Mouse (Mus musculus) heart, postnatal 0 days (tissue): Measurements from ENCODE around the gene Klhl42. TPM values are rescaled to one million over a fixed set of nuclear protein-coding genes. Genes with fewer than 3 reads are reported as not detected.

Experiments
- ATAC-seq: fragments of 200-750 bp; cut with Nextera tagmentation; 2 replicates; pipeline ENCODE4 v1.8.0; 2017; ENCODE audit warnings: low read depth, moderate number of reproducible peaks, moderate library complexity; ENCODE audit not compliant: insufficient read depth
- DNase-seq: peaks from one replicate; pipeline ENCODE4 v3.0.0-alpha.2; 2016; ENCODE audit warnings: low spot score
- H3K27ac ChIP-seq: fragments of 300-500 bp; sonication (generic); 2 replicates; pipeline ENCODE4 v1.5.1; 2014; ENCODE audit warnings: low read depth, mild to moderate bottlenecking
- H3K27me3 ChIP-seq: fragments of 300-500 bp; sonication (generic); 2 replicates; pipeline ENCODE4 v1.6.1; 2014; ENCODE audit warnings: low read length, mixed read lengths; ENCODE audit not compliant: control insufficient read depth, insufficient read depth
- H3K36me3 ChIP-seq: fragments of 300-500 bp; sonication (generic); replicated peaks from 2 replicates; pipeline ENCODE4 v1.6.1; 2014; ENCODE audit warnings: low read length, mixed read lengths; ENCODE audit not compliant: control insufficient read depth, insufficient read depth
- H3K4me1 ChIP-seq: fragments of 300-500 bp; sonication (generic); 2 replicates; pipeline ENCODE4 v1.6.1; 2014; ENCODE audit warnings: antibody characterized with exemption; ENCODE audit not compliant: control insufficient read depth, insufficient read depth
- H3K4me2 ChIP-seq: fragments of 300-500 bp; sonication (generic); 2 replicates; pipeline ENCODE4 v1.6.1; 2014; ENCODE audit warnings: low read depth, mild to moderate bottlenecking, low read length, moderate library complexity
- H3K4me3 ChIP-seq: fragments of 300-500 bp; sonication (generic); 2 replicates; pipeline ENCODE4 v1.5.1; 2014; ENCODE audit warnings: low read depth, low read length
- H3K9ac ChIP-seq: fragments of 300-500 bp; sonication (generic); replicated peaks from 2 replicates; pipeline ENCODE4 v1.6.1; 2014; ENCODE audit warnings: low read depth, low read length, mixed read lengths
- H3K9me3 ChIP-seq: fragments of 300-500 bp; sonication (generic); replicated peaks from 2 replicates; pipeline ENCODE4 v1.6.1; 2016; ENCODE audit warnings: low read length; ENCODE audit not compliant: control insufficient read depth
- CTCF ChIP-seq: IDR thresholded peaks from 2 replicates; pipeline ENCODE4 v1.5.1; 2016; ENCODE audit warnings: antibody characterized with exemption, control low read depth, low read depth
- EP300 ChIP-seq: IDR thresholded peaks from 2 replicates; pipeline ENCODE4 v1.6.1; 2016; ENCODE audit warnings: antibody characterized with exemption, low read depth
- WGBS: fragments of 180-500 bp; shearing (Covaris S2); extraction: QIAGEN DNeasy Blood & Tissue Kit; methylation state at CpG from one replicate; pipeline ENCODE4 v1.1.7; 2014; 5-methylcytosine and 5-hydroxymethylcytosine counted together
- polyA plus RNA-seq: library from polyadenylated mRNA; unstranded; fragments of >200 nt; fragmentation: Nextera tagmentation; extraction: Ambion mirVana; gene quantifications from 2 replicates; pipeline ENCODE4 v1.2.1, GENCODE M21; 2015
- total RNA-seq: library from RNA; depleted of rRNA; stranded (reverse); fragments of >200 nt; gene quantifications from 2 replicates; pipeline ENCODE4 v1.2.3, GENCODE M21; 2014; ENCODE audit warnings: low replicate concordance; rRNA removed

Klhl42 gene
- total RNA-seq, result 7.1 and 56.8 TPM in 2 replicates
- polyA plus RNA-seq, result 2.1 and 2.2 TPM in 2 replicates

- peaks cover 16% of the 10 kb centered on the region for H3K4me1 ChIP-seq
Observed at GRCm38 (mm10) chr6:147091136-147092120, at the start of gene Klhl42. Klhl42 (plus strand) TSS chr6:147091379.

GRCm38 (mm10) chr6:147042291-147043290, 48.6 kb upstream of the Klhl42 start, which contains the start of gene Mrps35:
Mrps35 (plus strand) TSS chr6:147042764.
- H3K4me3 ChIP-seq, result peak within 1 kb of the TSS; percentile 90
- H3K9me3 ChIP-seq, result no peaks in the 10 kb centered on the region
- H3K4me1 ChIP-seq, result peaks cover 20% of the 10 kb centered on the region
- TF ChIP-seq EP300, result peak; percentile 46; the same call in 1 of the 2 replicates
- TF ChIP-seq CTCF, result peak; percentile 29; the same call in 1 of the 2 replicates
- peak within 1 kb of the TSS; percentile 93 for H3K9ac ChIP-seq
- peak; percentile 91 for DNase-seq
- 4% methylated on average over 65 of the region's 66 CpGs for WGBS
- no peaks in the 10 kb centered on the region for H3K27me3 ChIP-seq
- peak within 1 kb of the TSS; percentile 69 for H3K4me2 ChIP-seq
- ATAC-seq, result peak; percentile 98
- peak within 1 kb of the TSS; percentile 90 for H3K27ac ChIP-seq
- H3K36me3 ChIP-seq, result peaks cover 18% of the 10 kb centered on the region

More at GRCm38 (mm10) chr6:147091136-147092120, at the start of gene Klhl42:
- H3K9me3 ChIP-seq, result no peaks in the 10 kb centered on the region
- H3K27ac ChIP-seq, result peak within 1 kb of the TSS; percentile 76
- peak within 1 kb of the TSS; percentile 86 for H3K4me3 ChIP-seq
- H3K27me3 ChIP-seq, result no peaks in the 10 kb centered on the region
- peak; percentile 61 for DNase-seq
- peak within 1 kb of the TSS; percentile 62 for H3K9ac ChIP-seq
- ATAC-seq, result peak; percentile 92
- under 1% methylated on average over 99 of the region's 99 CpGs for WGBS
- H3K36me3 ChIP-seq, result peaks cover 14% of the 10 kb centered on the region; the same call in 1 of the 2 replicates
- H3K4me2 ChIP-seq, result peak within 1 kb of the TSS; percentile 92
- TF ChIP-seq EP300 (no peak), CTCF (no peak)

- ATAC-seq, result no peak
- no peak for DNase-seq
- Histone ChIP-seq H3K9me3 (no peaks in the 10 kb centered on the region), H3K9ac (peak overlapping the region; percentile 93), H3K4me2 (peak overlapping the region; percentile 69), H3K27ac (peak overlapping the region; percentile 90; the same call in 1 of the 2 replicates), H3K27me3 (no peaks in the 10 kb centered on the region), H3K4me3 (peak overlapping the region; percentile 90), H3K36me3 (peaks cover 28% of the 10 kb centered on the region), H3K4me1 (peaks cover 20% of the 10 kb centered on the region)
- TF ChIP-seq CTCF (no peak), EP300 (no peak)
- 35% methylated on average over 7 of the region's 7 CpGs for WGBS
Observed at GRCm38 (mm10) chr6:147043633-147044032, 47.5 kb upstream of the Klhl42 start.

- WGBS, result 93% methylated on average over 13 of the region's 13 CpGs
- H3K9ac ChIP-seq, result no peak overlapping the region
- H3K27me3 ChIP-seq, result no peaks in the 10 kb centered on the region
- H3K9me3 ChIP-seq, result no peaks in the 10 kb centered on the region
- no peak overlapping the region for H3K4me3 ChIP-seq
- peaks cover 5% of the 10 kb centered on the region; the same call in 1 of the 2 replicates for H3K4me1 ChIP-seq
- no peak for ATAC-seq
- peaks cover 80% of the 10 kb centered on the region for H3K36me3 ChIP-seq
- TF ChIP-seq EP300, result no peak
- TF ChIP-seq CTCF, result no peak
- no peak overlapping the region for H3K4me2 ChIP-seq
- DNase-seq, result no peak
- H3K27ac ChIP-seq, result no peak overlapping the region
Observed at GRCm38 (mm10) chr6:147049239-147049805, 41.9 kb upstream of the Klhl42 start.
